Mouse (Mus musculus) forebrain, embryonic 16.5 days (tissue): ENCODE measurements around the gene Tmed6. TPM values are rescaled to one million over a fixed set of nuclear protein-coding genes. Genes with fewer than 3 reads are reported as not detected.
"Not testable (repeated sequence)": the region's sequence is repeated elsewhere in the genome, so short reads cannot be mapped to it uniquely, and the experiment has no call there.

Experiments used
- ATAC-seq: fragments of 200-750 bp; cut with Nextera tagmentation; 2 replicates; pipeline ENCODE4 v1.8.0; 2017; ENCODE audit warnings: mild to moderate bottlenecking, moderate library complexity
- H3K27ac ChIP-seq: fragments of 300-500 bp; sonication (generic); 2 replicates; pipeline ENCODE4 v1.5.1; 2014; ENCODE audit warnings: low read length, control low read depth
- H3K27me3 ChIP-seq: fragments of 300-500 bp; sonication (generic); replicated peaks from 2 replicates; pipeline ENCODE4 v1.6.1; 2014; ENCODE audit warnings: low read length; ENCODE audit not compliant: control insufficient read depth, insufficient read depth
- H3K36me3 ChIP-seq: fragments of 300-500 bp; sonication (generic); 2 replicates; pipeline ENCODE4 v1.6.1; 2014; ENCODE audit not compliant: control insufficient read depth, insufficient read depth
- H3K4me1 ChIP-seq: fragments of 300-500 bp; sonication (generic); replicated peaks from 2 replicates; pipeline ENCODE4 v1.6.1; 2014; ENCODE audit warnings: low read length; ENCODE audit not compliant: control insufficient read depth, insufficient read depth
- H3K4me2 ChIP-seq: fragments of 300-500 bp; sonication (generic); 2 replicates; pipeline ENCODE4 v1.6.1; 2014; ENCODE audit warnings: mild to moderate bottlenecking, low read length, control low read depth
- H3K4me3 ChIP-seq: fragments of 300-500 bp; sonication (generic); replicated peaks from 2 replicates; pipeline ENCODE4 v1.5.1; 2014; ENCODE audit warnings: mild to moderate bottlenecking, low read length, control low read depth
- H3K9ac ChIP-seq: fragments of 300-500 bp; sonication (generic); replicated peaks from 2 replicates; pipeline ENCODE4 v1.6.1; 2014; ENCODE audit warnings: low read depth, low read length, control low read depth
- H3K9me3 ChIP-seq: fragments of 300-500 bp; sonication (generic); 2 replicates; pipeline ENCODE4 v1.6.1; 2016; ENCODE audit warnings: low read length; ENCODE audit not compliant: control insufficient read depth
- WGBS: fragments of 180-500 bp; shearing (Covaris S2); extraction: QIAGEN DNeasy Blood & Tissue Kit; methylation state at CpG from one replicate; pipeline ENCODE4 v1.1.7; 2014; 5-methylcytosine and 5-hydroxymethylcytosine counted together
- polyA plus RNA-seq: library from polyadenylated mRNA; unstranded; fragments of >200 nt; fragmentation: Nextera tagmentation; extraction: Ambion mirVana; gene quantifications from 2 replicates; pipeline ENCODE4 v1.2.1, GENCODE M21; 2015

Gene Tmed6
- polyA plus RNA-seq, 1 experiment from 2014 or later, result not detected

GRCm38 (mm10) chr8:107048061-107048941, 17.1 kb downstream of the Tmed6 start, which contains the start of gene Pdf:
Gene Pdf, minus strand, starts transcription at chr8:107048614.
- WGBS, result under 1% methylated on average over 83 of the region's 87 CpGs
- Histone ChIP-seq H3K4me3 (peak within 1 kb of the TSS; percentile 63), H3K4me2 (peak within 1 kb of the TSS; percentile 90), H3K36me3 (peaks cover 33% of the 10 kb centered on the region), H3K4me1 (peaks cover 16% of the 10 kb centered on the region), H3K27ac (peak within 1 kb of the TSS; percentile 89), H3K9me3 (no peaks in the 10 kb centered on the region), H3K27me3 (no peaks in the 10 kb centered on the region), H3K9ac (peak within 1 kb of the TSS; percentile 72)
- peak; percentile 90 for ATAC-seq

- Histone ChIP-seq H3K4me3 (no peak overlapping the region), H3K4me2 (no peak overlapping the region), H3K9me3 (no peaks in the 10 kb centered on the region), H3K27me3 (no peaks in the 10 kb centered on the region), H3K9ac (no peak overlapping the region), H3K4me1 (peaks cover 16% of the 10 kb centered on the region), H3K36me3 (peaks cover 30% of the 10 kb centered on the region), H3K27ac (no peak overlapping the region)
- ATAC-seq, result no peak
- WGBS, result 87% methylated on average over 5 of the region's 5 CpGs
Measured at GRCm38 (mm10) chr8:107046976-107047375, 18.5 kb downstream of the Tmed6 start.

- ATAC-seq, result no peak
- no peaks in the 10 kb centered on the region for H3K27me3 ChIP-seq
- WGBS, result 92% methylated on average over 6 of the region's 6 CpGs
- H3K4me2 ChIP-seq, result no peak overlapping the region
- H3K27ac ChIP-seq, result no peak overlapping the region
- H3K4me3 ChIP-seq, result no peak overlapping the region
- H3K4me1 ChIP-seq, result peaks cover 16% of the 10 kb centered on the region
- H3K36me3 ChIP-seq, result peaks cover 32% of the 10 kb centered on the region
- no peak overlapping the region for H3K9ac ChIP-seq
- H3K9me3 ChIP-seq, result no peaks in the 10 kb centered on the region
Measured at GRCm38 (mm10) chr8:107045478-107045877, 20.0 kb downstream of the Tmed6 start.

- no peaks in the 10 kb centered on the region for H3K4me1 ChIP-seq
- 89% methylated on average over 7 of the region's 7 CpGs for WGBS
- H3K4me2 ChIP-seq, result no peak overlapping the region
- H3K4me3 ChIP-seq, result no peak overlapping the region
- H3K27me3 ChIP-seq, result no peaks in the 10 kb centered on the region
- no peak for ATAC-seq
- no peak overlapping the region for H3K27ac ChIP-seq
- no peak overlapping the region for H3K9ac ChIP-seq
- peaks cover 43% of the 10 kb centered on the region for H3K36me3 ChIP-seq
- H3K9me3 ChIP-seq, result no peaks in the 10 kb centered on the region
Measured at GRCm38 (mm10) chr8:107040632-107041031, 24.8 kb downstream of the Tmed6 start.

GRCm38 (mm10) chr8:107036626-107037025, 28.8 kb downstream of the Tmed6 start:
- no peak overlapping the region for H3K27ac ChIP-seq
- H3K9ac ChIP-seq, result no peak overlapping the region
- 84% methylated on average over 8 of the region's 8 CpGs for WGBS
- H3K4me1 ChIP-seq, result peaks cover 18% of the 10 kb centered on the region
- no peak overlapping the region for H3K4me3 ChIP-seq
- no peaks in the 10 kb centered on the region for H3K9me3 ChIP-seq
- no peak overlapping the region for H3K4me2 ChIP-seq
- H3K36me3 ChIP-seq, result peaks cover 21% of the 10 kb centered on the region
- no peaks in the 10 kb centered on the region for H3K27me3 ChIP-seq
- ATAC-seq, result no peak

GRCm38 (mm10) chr8:107035641-107036040, 29.8 kb downstream of the Tmed6 start:
- Histone ChIP-seq H3K4me3 (no peak overlapping the region), H3K9ac (no peak overlapping the region), H3K36me3 (peaks cover 15% of the 10 kb centered on the region), H3K27me3 (no peaks in the 10 kb centered on the region), H3K27ac (no peak overlapping the region), H3K4me2 (no peak overlapping the region), H3K4me1 (peaks cover 18% of the 10 kb centered on the region), H3K9me3 (no peaks in the 10 kb centered on the region)
- ATAC-seq, result no peak
- 88% methylated on average over 3 of the region's 3 CpGs for WGBS

GRCm38 (mm10) chr8:107033609-107034008, 31.8 kb downstream of the Tmed6 start:
- 91% methylated on average over 2 of the region's 2 CpGs for WGBS
- H3K9me3 ChIP-seq, ATAC-seq, H3K27me3 ChIP-seq, H3K9ac ChIP-seq, H3K4me2 ChIP-seq, H3K36me3 ChIP-seq, H3K27ac ChIP-seq, H3K4me3 ChIP-seq: not testable (repeated sequence)
- peaks cover 18% of the 10 kb centered on the region for H3K4me1 ChIP-seq

- Histone ChIP-seq H3K4me1 (peaks cover 18% of the 10 kb centered on the region), H3K9ac (peak overlapping the region; percentile 85), H3K9me3 (no peaks in the 10 kb centered on the region), H3K36me3 (peaks cover 2% of the 10 kb centered on the region; the same call in 1 of the 2 replicates), H3K4me2 (peak overlapping the region; percentile 62), H3K27me3 (no peaks in the 10 kb centered on the region), H3K4me3 (peak overlapping the region; percentile 85), H3K27ac (peak overlapping the region; percentile 72)
- no peak; the same call in 1 of the 2 replicates for ATAC-seq
- WGBS, result under 1% methylated on average over 40 of the region's 40 CpGs
Measured at GRCm38 (mm10) chr8:107031577-107032090, 33.8 kb downstream of the Tmed6 start.

- peak; percentile 98 for ATAC-seq
- Histone ChIP-seq H3K4me2 (peak within 1 kb of the TSS; percentile 62), H3K27me3 (no peaks in the 10 kb centered on the region), H3K9ac (peak within 1 kb of the TSS; percentile 85), H3K27ac (peak within 1 kb of the TSS; percentile 72), H3K4me3 (peak within 1 kb of the TSS; percentile 85), H3K4me1 (peaks cover 18% of the 10 kb centered on the region), H3K36me3 (no peaks in the 10 kb centered on the region), H3K9me3 (no peaks in the 10 kb centered on the region)
- 4% methylated on average over 65 of the region's 66 CpGs for WGBS
Measured at GRCm38 (mm10) chr8:107030650-107031576, 34.5 kb downstream of the Tmed6 start, which contains the start of gene Vps4a. Gene Vps4a, plus strand, starts transcription at chr8:107031222.
